Mouse (Mus musculus) liver, adult 2 months (tissue): ENCODE data around the gene Dtx2.

Source experiments
- CTCF ChIP-seq: fragments of 200-500 bp; IDR thresholded peaks from 2 replicates; pipeline ENCODE4 v1.5.1; 2011; ENCODE audit warnings: low read depth, low read length, control low read depth
- POLR2A ChIP-seq: fragments of 200-500 bp; IDR thresholded peaks from 2 replicates; pipeline ENCODE4 v1.6.1; 2011; ENCODE audit warnings: low read length, control low read depth; ENCODE audit not compliant: insufficient read depth; ENCODE audit errors: extremely low read depth

- TF ChIP-seq POLR2A = no peak
- TF ChIP-seq CTCF = no peak
Observed at GRCm38 (mm10) chr5:136014877-136015276, 20.3 kb downstream of the Dtx2 start.
